Mouse (Mus musculus): ENCODE results near the gene Csmd2. TPM values are rescaled to one million over a fixed set of nuclear protein-coding genes. Genes with fewer than 3 reads are reported as not detected.
"Not testable (repeated sequence)": the region's sequence is repeated elsewhere in the genome, so short reads cannot be mapped to it uniquely, and the experiment has no call there.

The Csmd2 gene
- total RNA-seq, 2 experiments from 2014 or later = 0.12 to 0.17 TPM

DNA sequence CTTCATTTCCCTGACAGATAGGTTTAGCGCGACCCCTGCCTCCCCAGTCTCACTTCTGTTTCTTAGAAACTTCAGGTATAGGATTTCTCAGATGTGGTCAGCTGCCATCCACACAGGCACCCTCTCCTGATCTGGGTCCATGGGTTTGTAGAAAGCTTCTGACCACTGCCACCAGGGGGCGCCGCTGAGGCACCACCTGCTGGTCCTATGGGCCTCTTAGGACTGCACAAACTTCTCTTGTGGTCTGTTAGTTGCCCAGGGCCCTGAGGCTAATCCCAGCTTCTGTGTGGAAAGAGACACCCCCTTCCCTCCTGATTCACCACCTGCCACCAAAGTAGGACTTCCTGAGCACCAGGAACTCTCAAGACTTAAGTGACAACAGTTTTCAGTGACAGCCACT is 591.5 kb downstream of the Csmd2 start:
- intact Hi-C loops (cut with DNase I) = no loop called here
- peak; percentile 10 to 15 for DNase-seq

DNA sequence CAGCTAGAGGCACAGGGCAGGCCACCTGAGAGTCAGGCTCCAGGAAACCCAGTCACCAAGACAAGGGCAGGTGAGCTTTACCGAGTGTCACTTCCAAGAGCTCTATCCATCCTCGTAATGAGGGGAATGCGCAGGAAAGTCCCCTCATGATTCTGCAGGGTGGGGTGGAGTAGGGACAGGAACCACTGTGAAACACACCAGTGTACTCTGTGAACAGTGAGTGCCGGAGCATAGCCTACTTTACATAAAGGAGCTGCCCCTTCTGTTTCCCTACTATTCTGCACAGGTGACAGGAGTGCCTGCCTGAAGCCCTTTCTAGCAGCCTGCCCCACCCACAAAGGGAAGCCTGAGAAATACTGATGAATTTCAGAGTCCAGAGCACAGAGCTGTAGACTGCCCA is 605.6 kb downstream of the Csmd2 start:
- DNase-seq = no peak
- intact Hi-C loops (cut with DNase I) = no loop called here

DNA sequence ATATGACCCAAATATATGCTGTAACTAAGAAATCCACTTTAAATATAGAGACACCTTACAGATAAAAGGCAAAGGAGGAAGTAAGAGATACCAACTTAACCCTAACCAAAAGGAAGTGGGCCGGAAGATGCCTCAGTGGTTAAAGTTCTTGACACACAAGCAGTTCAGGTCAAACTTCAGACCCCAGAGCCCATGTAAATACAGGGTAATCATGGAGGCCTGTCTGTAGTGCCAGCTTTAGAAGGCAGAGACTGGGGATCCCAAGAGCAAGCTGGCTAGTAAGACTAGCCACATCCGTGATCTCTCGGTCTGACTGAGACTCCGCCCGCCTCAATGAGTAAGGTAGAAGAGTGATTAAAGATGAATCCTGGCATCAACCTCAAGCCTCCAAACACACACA is 606.4 kb downstream of the Csmd2 start:
- intact Hi-C loops (cut with DNase I) = no loop called here
- DNase-seq = no peak

DNA sequence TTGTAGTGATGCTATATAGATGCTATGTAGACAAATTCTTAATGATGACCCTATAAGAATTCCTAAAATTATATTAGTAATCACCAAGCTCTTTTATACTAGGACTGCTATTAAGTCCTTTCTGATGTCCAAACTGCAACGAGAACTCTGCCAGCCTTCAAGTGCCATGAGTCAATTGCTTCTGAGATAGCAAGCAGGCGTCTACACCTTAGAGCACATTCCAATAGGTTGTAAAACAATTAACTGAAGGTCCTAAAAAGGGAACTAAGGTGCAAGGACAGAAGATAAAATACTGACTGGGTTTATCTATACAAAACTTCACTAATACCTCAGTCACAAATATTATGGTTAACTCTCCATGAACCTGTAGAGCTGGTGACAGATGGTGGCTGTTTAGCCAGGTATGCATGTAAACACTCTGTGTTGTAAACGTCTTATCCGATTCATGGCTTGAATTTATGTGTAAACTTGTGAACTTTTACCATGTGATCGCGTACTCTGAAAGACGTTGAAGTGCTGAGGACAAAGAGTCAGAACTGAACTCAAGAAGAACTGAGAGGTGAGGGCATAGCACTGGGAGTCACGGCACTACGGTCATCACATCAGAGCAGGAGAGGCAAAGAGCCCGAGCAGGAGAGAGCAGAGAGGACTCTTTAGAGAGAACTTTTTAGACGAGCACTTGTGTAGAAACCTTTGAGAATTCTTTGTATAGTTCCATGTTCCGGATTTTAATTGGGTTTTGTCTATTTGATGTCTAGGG is 610.3 kb downstream of the Csmd2 start:
- no peak for DNase-seq
- intact Hi-C loops (cut with DNase I) = no loop called here

DNA sequence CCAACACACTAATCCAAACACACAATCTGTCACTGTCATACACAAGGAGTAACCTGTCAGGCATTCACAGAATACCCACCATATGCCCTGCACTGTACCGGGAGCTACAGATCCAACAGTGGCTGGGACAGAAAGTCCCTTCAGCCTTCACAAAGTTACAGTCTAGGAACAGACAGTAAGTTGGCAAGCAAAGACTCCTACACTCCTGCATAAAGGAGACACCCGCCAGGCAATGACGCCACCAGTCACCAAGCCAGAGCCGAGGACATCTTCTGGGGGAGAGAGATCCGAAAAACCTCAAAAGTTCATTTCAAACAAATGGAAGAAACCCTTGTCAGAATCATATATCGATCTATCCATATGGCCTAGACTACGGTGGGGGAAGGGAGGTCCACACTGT is 618.9 kb downstream of the Csmd2 start:
- DNase-seq = no peak
- intact Hi-C loops (cut with DNase I) = no loop called here

DNA sequence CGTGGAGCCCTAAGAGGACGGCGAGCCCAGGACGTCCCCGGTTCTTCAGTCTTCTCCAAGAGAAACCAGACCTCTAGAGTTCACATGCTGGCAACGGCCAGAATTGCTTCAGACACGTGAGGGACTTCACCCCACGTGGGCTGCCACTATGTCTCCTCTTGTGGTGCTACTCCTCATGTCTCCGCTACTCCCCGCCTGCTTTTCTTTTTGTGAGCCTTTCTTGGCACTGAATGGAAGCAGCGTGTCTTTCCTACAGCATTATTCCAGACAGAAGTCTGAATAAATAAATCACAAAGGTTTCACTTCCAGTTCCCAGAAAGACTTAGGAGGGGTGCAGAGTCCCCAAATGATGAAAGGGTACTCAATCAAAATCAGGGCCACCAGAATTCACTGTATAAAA is 620.0 kb downstream of the Csmd2 start:
- no peak for DNase-seq

DNA sequence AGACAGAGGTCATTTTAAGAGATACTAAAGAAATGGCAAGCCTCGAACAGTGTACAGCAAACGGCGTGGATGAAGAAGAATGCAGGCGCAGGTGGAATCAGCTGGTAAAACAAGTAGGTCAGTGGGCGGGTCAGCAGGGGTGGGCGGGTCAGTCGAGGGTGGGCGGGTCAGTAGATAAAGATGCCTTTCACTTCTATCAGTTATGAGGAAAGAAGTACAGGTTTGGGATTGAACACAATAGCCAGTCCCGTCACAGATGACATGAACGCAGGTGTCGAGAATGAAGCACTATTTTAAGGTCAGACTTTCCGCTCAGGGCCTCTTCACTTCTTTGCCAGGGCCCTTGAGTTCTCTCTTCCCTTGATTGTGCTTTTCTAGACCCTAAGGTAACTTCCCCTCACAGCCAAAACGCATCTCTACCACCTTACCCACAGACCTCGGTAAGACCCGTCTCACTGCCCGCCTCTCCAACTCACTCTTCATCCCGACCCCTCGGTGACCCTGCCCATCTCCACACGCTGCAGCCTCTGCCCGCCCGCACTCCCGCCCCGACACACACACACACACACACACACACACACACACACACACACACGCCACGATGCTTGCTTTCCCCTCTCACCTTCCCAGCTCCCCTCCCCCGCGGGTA is 621.7 kb downstream of the Csmd2 start:
- DNase-seq = no peak
- intact Hi-C loops (cut with DNase I) = no loop called here

More for the DNA sequence above, 620.0 kb downstream of the Csmd2 start:
- intact Hi-C loops (cut with DNase I) = no loop called here

DNA sequence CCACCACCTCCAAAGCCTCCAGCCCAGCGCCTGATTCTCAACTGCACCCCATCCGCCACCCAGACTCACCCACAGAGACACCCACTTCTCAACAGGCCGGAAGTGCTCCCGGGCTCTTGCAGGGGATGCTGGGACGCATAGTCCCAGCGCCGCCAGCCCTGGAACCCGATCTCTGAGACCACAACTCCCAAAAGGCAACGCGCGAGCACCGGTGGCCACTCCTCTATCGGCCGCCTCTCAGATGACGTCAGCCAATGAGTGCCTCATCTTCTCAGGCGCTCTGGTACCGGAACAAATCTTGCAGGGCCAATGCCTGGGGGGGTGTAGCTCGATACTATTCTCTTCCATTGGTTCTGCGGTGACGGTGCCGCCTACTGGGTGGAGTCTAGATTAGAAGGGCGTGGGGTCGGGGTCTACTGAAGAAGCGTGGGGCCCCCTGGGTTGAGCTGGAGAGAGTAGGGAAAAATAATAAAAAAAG is 622.3 kb downstream of the Csmd2 start, which contains the start of gene Zscan20:
Gene Zscan20 (minus strand): TSS at position 174 of the 478 bp plus-strand sequence.
- DNase-seq = peak; percentile 90 to 93
- intact Hi-C loops (cut with DNase I) = loop anchor here (2.0 to 5.0 kb wide), 2 partner anchors 167 to 251 kb away; no protein-coding TSS in a partner anchor

DNA sequence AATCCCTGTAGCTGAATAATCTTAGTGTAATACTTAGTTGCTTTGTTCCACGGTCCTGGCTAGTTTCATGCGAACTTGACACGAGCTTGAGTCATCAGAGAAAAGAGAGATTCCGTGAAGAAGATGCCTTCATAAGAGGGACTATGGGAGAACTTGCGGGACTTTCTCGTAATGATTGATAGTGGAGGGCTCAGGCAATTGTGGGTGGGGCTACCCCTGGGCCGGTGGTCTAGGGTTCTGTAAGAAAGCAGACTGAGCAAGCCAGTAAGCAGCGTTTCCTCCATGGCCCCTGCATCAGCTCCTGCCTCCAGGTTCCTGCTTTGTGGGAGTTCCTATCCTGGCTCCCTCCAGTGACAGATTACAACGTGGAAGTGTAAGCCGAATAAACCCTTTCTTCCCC is 623.0 kb downstream of the Csmd2 start:
- intact Hi-C loops (cut with DNase I) = loop anchor here (2.0 to 5.0 kb wide), 2 partner anchors 167 to 250 kb away; no protein-coding TSS in a partner anchor
- DNase-seq = no peak

DNA sequence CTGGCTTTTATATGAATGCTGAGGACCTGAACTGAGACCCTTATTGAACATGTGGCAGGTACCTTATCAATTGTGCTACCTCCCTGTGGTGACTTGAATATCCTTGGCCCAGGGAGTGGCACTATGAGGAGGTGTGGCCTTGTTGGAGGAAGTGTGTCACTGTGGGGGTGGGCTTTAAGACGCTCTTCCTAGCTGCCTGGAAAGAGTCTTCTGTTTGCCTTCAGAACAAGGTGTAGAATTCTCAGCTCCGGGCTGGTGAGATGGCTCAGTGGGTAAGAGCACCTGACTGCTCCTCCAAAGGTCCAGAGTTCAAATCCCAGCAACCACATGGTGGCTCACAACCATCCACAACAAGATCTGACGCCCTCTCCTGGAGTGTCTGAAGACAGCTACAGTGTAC is 624.1 kb downstream of the Csmd2 start:
- DNase-seq = not testable (repeated sequence)
- intact Hi-C loops (cut with DNase I) = loop anchor here (2.0 to 5.0 kb wide), 3 partner anchors 99 to 249 kb away; no protein-coding TSS in a partner anchor

DNA sequence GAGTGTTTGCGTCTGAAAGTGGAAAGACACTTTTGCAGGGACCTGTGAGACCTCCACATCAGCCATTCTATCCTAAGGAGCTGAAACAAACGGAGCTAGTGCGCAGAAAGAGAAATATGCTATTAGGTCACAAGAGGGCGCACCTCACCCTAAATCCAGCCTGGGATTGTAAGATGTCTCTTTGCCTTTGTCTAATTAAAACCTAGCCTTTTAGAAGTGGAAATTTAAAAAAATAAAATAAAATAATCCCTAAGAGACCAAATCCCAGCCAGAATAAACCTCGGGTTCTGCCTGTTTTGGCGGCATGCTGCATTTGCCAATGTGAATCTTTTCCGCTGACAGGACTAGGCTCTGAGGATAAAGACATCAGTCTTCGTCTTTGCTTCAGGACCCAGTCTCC is 625.7 kb downstream of the Csmd2 start:
- peak; percentile 14 to 49 for DNase-seq
- intact Hi-C loops (cut with DNase I) = loop anchor here (2.0 to 5.0 kb wide), 2 partner anchors 97 to 164 kb away; no protein-coding TSS in a partner anchor

DNA sequence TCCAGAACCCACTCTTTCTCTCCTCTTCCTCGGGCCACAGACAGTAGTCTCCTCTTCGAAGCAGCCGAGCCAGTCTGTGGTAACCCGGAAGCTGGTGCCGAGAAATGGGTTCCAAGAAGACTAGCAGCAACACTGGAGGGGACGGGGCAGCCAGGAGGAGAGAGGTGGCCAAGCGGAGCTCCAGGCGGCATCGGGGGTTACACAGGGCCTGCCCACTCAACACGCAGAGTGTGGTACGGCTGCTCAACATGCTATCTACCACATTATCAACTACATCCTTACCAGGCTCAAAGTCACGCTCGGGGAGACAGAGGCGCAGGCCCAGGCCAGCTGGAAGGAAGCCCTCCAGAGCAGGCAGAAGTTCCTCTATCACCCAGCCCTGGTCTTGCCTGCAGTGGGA is 628.1 kb downstream of the Csmd2 start:
- no peak for DNase-seq
- intact Hi-C loops (cut with DNase I) = no loop called here

Other genes with a start within 250 kb of the Csmd2 start
- gene CK137956, start 16.9 kb upstream of the Csmd2 start, total RNA-seq (2021) = not detected

Measured in heart, postnatal 14 days (tissue).